Mouse (Mus musculus): Measurements from ENCODE around the gene Stk32c. TPM values are rescaled to one million over a fixed set of nuclear protein-coding genes. Genes with fewer than 3 reads are reported as not detected.

Gene Stk32c
- polyA plus RNA-seq, 1 experiment from 2014 or later: not detected

DNA sequence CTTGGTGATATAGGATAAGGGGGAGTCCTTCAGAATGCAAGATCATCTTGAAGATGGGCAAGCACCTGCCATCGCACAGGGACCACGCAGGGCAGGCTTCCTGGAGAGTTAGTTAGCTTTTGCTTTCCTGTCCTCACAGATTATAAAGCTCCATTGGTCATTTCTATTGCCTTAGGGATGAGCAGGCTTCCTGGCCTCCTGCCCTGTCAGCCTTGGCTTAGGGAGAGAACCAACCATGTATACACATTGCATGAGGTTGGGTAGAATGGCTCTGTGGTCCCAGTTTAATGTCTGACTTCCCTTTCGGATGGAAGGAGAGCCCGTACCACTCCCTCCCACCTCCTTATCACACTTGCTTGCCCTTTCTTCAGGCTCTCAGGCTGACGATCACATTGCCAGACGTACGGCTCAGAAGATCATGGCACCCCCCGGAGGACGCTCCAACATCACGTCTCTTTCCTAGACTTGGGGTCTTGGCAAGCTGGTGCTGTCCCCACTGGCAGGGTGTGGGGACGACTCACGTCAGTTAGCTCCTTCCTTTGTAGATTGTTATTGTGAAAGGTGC, 112.5 kb downstream of the Stk32c start:
- 52% methylated on average over 12 of the region's 12 CpGs for WGBS (ENCODE audit: insufficient replicate concordance)
- Histone ChIP-seq H3K4me2 (no peak overlapping the region), H3K4me3 (no peak overlapping the region), H3K9ac (no peak overlapping the region), H3K27ac (no peak overlapping the region), H3K9me3 (replicated peaks) (no peaks in the 10 kb centered on the region), H3K36me3 (no peaks in the 10 kb centered on the region), H3K27me3 (replicated peaks) (no peaks in the 10 kb centered on the region), H3K4me1 (no peaks in the 10 kb centered on the region)
- no peak for ATAC-seq

DNA sequence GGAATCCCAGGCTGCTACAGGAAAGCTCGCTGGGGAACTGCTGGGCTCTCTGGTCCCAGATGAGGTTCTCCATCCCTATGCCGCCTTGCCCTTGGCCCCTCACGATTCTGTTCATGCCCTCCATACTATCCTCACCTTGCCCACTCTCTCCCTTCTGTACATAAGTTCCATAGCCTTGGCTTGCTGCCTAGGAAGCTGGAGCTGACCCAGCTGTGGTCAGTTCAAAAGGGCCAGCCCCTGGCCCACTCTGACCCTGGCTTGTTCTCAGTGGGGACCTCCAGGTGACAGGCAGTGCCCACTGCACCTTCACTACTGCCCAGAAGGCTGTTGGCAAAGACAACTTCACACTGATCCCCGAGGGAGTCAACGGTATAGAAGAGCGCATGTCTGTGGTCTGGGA, 116.7 kb downstream of the Stk32c start:
- Histone ChIP-seq H3K4me3 (no peak overlapping the region), H3K27me3 (replicated peaks) (no peaks in the 10 kb centered on the region; the same call in 1 of the 2 replicates), H3K4me2 (no peak overlapping the region), H3K9ac (no peak overlapping the region), H3K9me3 (replicated peaks) (no peaks in the 10 kb centered on the region), H3K4me1 (no peaks in the 10 kb centered on the region), H3K27ac (no peak overlapping the region), H3K36me3 (no peaks in the 10 kb centered on the region)
- no peak for ATAC-seq
- 70% methylated on average over 6 of the region's 6 CpGs for WGBS (ENCODE audit: insufficient replicate concordance)

DNA sequence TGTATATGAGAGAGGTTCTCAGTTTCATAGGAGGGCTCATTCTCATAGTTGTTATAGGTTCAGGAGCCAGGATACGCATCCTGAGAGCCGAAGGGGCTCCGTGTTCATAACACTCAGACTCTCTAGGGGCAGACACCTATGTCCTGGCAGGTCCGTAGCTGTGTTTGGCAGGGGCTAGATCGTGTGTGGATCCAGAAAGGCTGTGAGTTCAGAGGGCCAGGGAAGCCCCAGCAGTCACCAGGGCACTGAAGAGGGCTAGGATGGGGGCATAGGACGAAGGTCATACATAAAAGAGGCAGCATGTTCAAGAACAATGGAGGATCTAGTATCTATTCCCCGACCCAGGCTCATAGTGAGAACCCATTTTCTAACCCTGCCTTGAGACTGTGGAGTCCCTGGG, 117.8 kb downstream of the Stk32c start:
- Histone ChIP-seq H3K27ac (no peak overlapping the region), H3K9ac (no peak overlapping the region), H3K36me3 (no peaks in the 10 kb centered on the region), H3K4me3 (no peak overlapping the region), H3K4me1 (no peaks in the 10 kb centered on the region), H3K27me3 (replicated peaks) (no peaks in the 10 kb centered on the region; the same call in 1 of the 2 replicates), H3K9me3 (replicated peaks) (no peaks in the 10 kb centered on the region), H3K4me2 (no peak overlapping the region)
- no peak for ATAC-seq
- WGBS (ENCODE audit: insufficient replicate concordance): 69% methylated on average over 7 of the region's 7 CpGs

DNA sequence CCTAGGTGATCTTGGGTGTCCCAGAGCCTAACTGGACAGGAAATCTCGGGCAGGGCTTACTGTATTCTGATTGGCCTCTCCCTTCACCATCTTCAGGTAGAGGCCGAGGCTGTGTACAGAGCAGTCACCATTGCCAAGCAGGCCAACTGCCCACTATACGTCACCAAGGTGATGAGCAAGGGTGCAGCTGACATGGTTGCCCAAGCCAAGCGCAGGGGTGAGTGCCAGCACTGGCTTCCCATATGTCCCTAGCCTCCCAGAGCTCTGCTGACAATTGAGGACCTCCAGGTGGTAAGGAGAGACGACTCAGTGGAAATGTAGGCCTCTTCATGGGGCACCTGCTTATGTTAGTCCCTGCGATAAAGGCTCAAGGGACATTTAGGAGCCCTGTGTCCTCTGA, 118.3 kb downstream of the Stk32c start:
- WGBS (ENCODE audit: insufficient replicate concordance): 63% methylated on average over 6 of the region's 6 CpGs

DNA sequence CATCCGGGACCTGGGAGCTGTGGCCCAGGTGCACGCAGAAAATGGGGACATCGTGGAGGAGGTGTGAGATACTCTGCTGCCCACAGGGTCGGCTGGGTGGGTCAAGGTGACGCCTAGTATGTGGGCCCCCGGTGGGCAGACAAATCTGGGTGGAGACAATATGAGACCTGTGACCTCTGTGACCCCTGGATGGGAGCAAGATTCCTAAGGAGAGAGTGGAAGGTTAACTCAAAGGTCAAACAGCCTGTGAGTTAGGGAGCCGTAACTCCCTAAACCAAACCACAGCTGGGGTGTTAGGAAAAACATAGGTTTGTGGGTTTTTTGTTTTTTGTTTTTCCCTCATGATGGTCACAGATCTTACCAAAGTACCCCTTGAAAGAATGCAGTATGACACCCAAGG, 119.3 kb downstream of the Stk32c start:
- Histone ChIP-seq H3K4me3 (no peak overlapping the region), H3K36me3 (no peaks in the 10 kb centered on the region), H3K27ac (no peak overlapping the region), H3K9ac (no peak overlapping the region), H3K9me3 (replicated peaks) (no peaks in the 10 kb centered on the region), H3K4me2 (no peak overlapping the region), H3K27me3 (replicated peaks) (peaks cover 5% of the 10 kb centered on the region), H3K4me1 (no peaks in the 10 kb centered on the region)
- WGBS (ENCODE audit: insufficient replicate concordance): 69% methylated on average over 7 of the region's 7 CpGs
- ATAC-seq: no peak

More for the DNA sequence above, 118.3 kb downstream of the Stk32c start:
- Histone ChIP-seq H3K27ac (no peak overlapping the region), H3K4me3 (no peak overlapping the region), H3K36me3 (no peaks in the 10 kb centered on the region), H3K9me3 (replicated peaks) (no peaks in the 10 kb centered on the region), H3K9ac (no peak overlapping the region), H3K27me3 (replicated peaks) (no peaks in the 10 kb centered on the region; the same call in 1 of the 2 replicates), H3K4me1 (no peaks in the 10 kb centered on the region), H3K4me2 (no peak overlapping the region)
- ATAC-seq: no peak

DNA sequence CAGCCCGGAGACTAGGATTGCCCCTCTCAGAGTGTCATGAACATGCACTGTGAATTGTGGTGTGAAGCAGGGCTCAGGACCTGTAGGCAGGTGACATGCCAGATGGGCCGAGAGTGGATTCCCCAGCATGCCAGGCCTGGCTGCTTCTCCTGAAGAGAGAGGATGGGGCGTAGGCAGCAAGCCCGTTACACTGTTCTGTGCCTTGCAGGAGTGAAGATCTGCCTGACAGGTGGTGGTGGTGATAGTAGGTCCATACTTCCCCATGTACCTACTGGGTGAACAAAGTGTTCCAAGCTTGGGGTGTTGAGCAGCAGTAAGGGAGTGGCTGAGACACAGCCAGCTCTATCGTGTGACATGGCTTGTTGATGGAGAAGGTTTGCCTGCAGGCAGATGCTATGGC, 120.0 kb downstream of the Stk32c start:
- ATAC-seq: no peak
- Histone ChIP-seq H3K36me3 (no peaks in the 10 kb centered on the region), H3K9me3 (replicated peaks) (no peaks in the 10 kb centered on the region), H3K9ac (no peak overlapping the region), H3K4me2 (no peak overlapping the region), H3K4me3 (no peak overlapping the region), H3K27ac (no peak overlapping the region), H3K27me3 (replicated peaks) (peaks cover 12% of the 10 kb centered on the region), H3K4me1 (no peaks in the 10 kb centered on the region)
- 68% methylated on average over 5 of the region's 5 CpGs for WGBS (ENCODE audit: insufficient replicate concordance)

DNA sequence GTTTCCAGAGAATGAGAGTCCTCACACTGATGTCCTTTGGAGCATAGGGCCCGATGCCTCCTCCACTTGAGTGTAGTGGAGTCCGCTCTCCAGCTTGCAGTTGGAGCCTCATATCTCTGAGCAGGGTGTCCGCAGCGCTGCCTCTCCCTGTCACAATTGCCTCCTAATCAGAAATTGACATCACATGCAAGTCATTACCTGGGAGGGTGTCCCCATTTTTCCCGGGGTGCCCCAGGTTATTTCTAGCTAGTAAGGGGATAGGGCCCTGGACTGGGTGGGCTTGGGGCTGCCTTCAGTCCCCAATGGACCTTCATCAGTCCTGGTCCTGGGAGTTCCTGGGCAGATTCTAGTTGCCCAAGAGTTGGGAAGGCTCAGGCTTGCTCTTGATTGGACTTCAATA, 120.4 kb downstream of the Stk32c start:
- WGBS (ENCODE audit: insufficient replicate concordance): 73% methylated on average over 5 of the region's 5 CpGs
- Histone ChIP-seq H3K27ac (no peak overlapping the region), H3K4me1 (no peaks in the 10 kb centered on the region), H3K4me2 (no peak overlapping the region), H3K36me3 (no peaks in the 10 kb centered on the region), H3K9me3 (replicated peaks) (no peaks in the 10 kb centered on the region), H3K4me3 (no peak overlapping the region), H3K9ac (no peak overlapping the region), H3K27me3 (replicated peaks) (peaks cover 17% of the 10 kb centered on the region)
- no peak for ATAC-seq

DNA sequence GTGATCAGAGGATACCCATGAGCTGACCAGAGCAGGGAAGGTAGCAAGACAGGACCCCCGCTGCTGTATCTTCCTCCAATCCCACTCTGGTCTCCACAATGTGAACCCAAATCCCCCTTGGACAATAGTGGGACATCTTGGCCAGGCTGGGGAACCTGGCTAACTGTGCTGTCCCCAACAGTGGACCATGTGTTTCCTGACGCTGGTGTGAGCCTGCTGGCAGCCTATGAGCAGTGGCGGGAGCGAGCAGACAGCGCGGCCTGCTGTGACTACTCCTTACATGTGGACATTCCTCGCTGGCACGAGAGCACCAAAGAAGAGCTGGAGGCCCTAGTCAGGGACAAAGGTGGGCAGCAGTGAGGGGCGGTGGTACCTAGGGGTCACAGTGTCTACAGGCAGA, 121.4 kb downstream of the Stk32c start:
- Histone ChIP-seq H3K36me3 (no peaks in the 10 kb centered on the region), H3K9ac (no peak overlapping the region), H3K9me3 (replicated peaks) (no peaks in the 10 kb centered on the region), H3K4me1 (no peaks in the 10 kb centered on the region), H3K27me3 (replicated peaks) (peaks cover 26% of the 10 kb centered on the region), H3K4me3 (no peak overlapping the region), H3K4me2 (no peak overlapping the region), H3K27ac (no peak overlapping the region)
- ATAC-seq: no peak
- 76% methylated on average over 9 of the region's 9 CpGs for WGBS (ENCODE audit: insufficient replicate concordance)

DNA sequence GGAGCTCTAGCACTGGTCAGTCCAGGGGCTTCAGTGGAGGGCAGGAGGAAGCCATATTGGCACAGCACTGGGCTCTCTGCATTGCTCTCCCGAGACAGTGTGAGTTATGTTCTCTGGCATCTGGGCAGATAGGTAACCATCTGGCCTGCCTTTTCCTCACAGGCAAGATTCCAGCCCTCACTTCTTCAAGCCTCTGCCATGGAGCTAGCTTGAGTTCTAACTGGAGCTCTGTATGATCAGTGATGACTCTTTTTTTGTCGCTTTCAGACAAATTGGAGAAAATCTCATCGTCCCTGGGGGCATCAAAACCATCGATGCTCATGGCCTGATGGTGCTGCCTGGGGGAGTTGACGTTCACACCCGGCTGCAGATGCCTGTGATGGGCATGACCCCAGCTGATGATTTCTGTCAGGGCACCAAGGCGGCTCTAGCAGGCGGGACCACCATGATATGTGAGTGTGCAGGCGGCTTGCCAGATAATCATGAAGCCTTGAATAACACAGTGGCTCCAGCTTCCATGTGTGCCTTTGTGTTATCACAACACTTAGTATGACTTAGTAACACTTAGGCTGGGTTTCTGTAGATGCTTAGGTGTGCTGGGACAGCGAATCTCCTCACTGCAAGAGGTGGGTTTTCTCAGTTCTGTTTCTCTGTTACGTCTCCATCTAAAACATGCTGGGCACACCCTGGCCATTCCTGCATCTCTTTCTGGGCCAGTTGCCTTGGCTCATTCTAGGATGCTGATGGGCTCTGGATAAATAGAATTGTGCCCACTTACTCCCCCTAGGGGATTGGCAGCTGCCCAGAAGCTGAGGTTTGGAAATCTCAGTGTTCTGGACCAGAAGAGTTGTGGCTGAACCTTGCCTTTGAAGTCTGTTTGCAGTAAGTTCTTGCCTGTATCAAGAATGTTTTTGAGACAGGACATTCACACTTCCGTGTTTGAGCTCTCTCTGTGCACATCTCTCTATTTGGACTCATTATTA, 122.9 kb downstream of the Stk32c start:
- H3K36me3 ChIP-seq: no peaks in the 10 kb centered on the region
- no peak overlapping the region for H3K4me2 ChIP-seq
- ATAC-seq: no peak
- H3K9ac ChIP-seq: no peak overlapping the region
- no peak overlapping the region for H3K27ac ChIP-seq
- H3K4me1 ChIP-seq: no peaks in the 10 kb centered on the region
- peaks cover 41% of the 10 kb centered on the region for H3K27me3 ChIP-seq (replicated peaks)
- no peak overlapping the region for H3K4me3 ChIP-seq
- WGBS (ENCODE audit: insufficient replicate concordance): 69% methylated on average over 12 of the region's 12 CpGs
- H3K9me3 ChIP-seq (replicated peaks): no peaks in the 10 kb centered on the region

DNA sequence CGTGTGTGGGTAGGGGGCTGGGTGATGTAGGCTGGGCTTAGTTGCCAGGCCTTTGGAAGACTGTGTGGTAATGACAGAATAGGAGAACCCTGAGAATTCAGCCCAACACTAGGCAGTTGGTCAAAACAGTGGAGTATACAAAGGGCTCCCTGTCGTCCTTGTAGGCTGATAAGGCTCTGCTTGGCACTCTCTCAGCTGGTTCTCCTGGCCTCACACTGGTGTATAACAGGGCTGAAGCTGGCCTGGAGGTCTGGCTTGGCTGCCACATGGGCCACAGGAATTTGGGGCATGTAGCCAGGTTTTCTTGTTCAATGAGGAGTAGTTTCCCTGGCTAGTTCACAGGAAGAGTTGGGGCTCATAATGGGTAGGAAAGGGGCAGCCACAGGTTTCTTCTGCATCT, 125.3 kb downstream of the Stk32c start:
- H3K4me3 ChIP-seq: no peak overlapping the region
- H3K27me3 ChIP-seq (replicated peaks): peaks cover 60% of the 10 kb centered on the region
- no peak for ATAC-seq
- H3K27ac ChIP-seq: no peak overlapping the region
- no peaks in the 10 kb centered on the region for H3K4me1 ChIP-seq
- no peaks in the 10 kb centered on the region for H3K36me3 ChIP-seq
- no peaks in the 10 kb centered on the region for H3K9me3 ChIP-seq (replicated peaks)
- H3K9ac ChIP-seq: no peak overlapping the region
- no peak overlapping the region for H3K4me2 ChIP-seq
- 38% methylated on average over 2 of the region's 2 CpGs for WGBS (ENCODE audit: insufficient replicate concordance)

DNA sequence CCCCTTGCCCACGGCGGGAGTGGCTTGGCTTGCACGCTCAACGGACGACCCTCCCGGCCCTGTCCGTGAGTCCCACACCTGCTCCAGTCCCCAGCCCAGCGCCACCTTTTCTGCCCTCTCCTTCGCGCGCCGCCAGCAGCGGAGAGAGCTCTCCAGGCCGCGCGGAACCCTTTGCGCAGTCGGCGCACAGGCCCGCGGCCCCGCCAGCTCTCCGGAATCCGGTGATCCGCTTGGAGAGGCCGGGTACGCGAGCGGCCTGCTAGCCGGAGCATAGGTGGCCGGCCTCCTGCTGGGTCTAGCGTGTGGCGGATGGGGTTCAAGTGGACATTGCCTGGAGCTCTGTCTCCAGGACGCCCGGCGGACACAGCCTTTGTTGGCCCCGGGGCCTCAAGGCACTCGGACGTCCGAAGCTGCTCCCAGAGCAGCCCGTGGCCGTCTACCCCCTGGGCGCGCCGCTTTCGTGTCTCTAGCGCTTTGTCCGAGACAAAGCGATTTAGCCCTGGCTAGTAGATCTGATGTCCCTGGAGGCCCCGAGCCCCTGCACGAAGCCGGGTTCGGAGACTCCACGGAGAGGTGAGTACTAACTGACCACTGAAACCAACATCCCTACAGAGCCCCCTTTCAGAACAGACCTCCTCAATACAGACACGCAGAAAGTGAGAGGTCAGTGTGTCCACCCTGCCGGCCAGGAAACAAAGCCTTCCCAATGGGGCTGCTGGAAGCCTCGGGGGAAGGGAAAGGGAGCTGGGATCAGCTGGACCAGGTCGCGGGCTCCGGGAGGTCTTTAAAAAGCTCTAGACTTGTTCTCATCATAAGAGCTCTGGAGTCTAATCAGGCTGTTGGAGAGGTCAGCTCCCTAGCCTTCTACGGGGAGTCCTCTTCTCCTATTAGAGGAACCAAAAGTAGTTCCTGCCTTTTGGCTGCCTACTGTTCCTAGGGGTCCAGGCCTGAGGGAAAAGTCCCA, 126.6 kb downstream of the Stk32c start:
- Histone ChIP-seq H3K9me3 (replicated peaks) (no peaks in the 10 kb centered on the region), H3K36me3 (no peaks in the 10 kb centered on the region), H3K27me3 (replicated peaks) (peaks cover 64% of the 10 kb centered on the region), H3K9ac (no peak overlapping the region), H3K4me3 (peak overlapping the region; percentile 43), H3K27ac (no peak overlapping the region), H3K4me1 (no peaks in the 10 kb centered on the region), H3K4me2 (peak overlapping the region; percentile 62)
- ATAC-seq: peak; percentile 32; the same call in 1 of the 2 replicates
- WGBS (ENCODE audit: insufficient replicate concordance): 8% methylated on average over 55 of the region's 61 CpGs
